ENCODE assay signal across 10 mouse cellular contexts in the genomic region with DNA sequence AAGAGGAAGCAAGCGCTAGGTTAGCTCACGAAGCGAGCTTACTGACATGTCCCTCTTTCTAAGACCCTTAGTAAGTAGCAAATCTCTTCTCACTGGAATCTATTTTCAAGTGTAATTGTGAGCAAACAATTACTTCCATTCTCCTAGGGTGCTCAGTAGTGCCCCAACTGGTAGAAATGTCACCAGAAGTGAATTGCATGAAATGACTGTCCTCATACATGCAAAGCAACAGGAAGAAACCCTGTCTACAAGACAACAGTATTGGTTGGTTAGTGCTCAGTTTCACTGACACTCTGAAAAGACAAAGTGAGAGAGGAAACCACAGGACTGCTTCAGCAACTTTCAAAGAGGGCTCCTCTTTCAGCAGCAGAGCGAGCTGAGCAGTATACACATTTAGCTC.
DNase-seq lines count a peak whose midpoint lies in the region; ATAC-seq and TF ChIP-seq lines count a peak whose summit lies in the region.
"Had no signal": no experiment of that assay in that cellular context is flagged by ENCODE, and none has a peak within 500 bp of the region (broad histone marks: within the 10 kb centered on the region; RNA-seq: fewer than 3 reads in every experiment).

No protein-coding gene starts in this region.

- TF ChIP-seq CTCF in kidney, postnatal 0 days (IDR thresholded peaks at IDR 0.05; ENCODE audit: low read depth) = peak; percentile 58
- peak; percentile 67 for TF ChIP-seq CTCF in stomach, postnatal 0 days (IDR thresholded peaks at IDR 0.05; ENCODE audit: low read depth)

- WGBS in kidney, postnatal 0 days = 92% methylated on average over 4 of the region's 4 CpGs
- WGBS in kidney, embryonic 14.5 days = 90% methylated on average over 4 of the region's 4 CpGs
- 93% methylated on average over 4 of the region's 4 CpGs for WGBS in stomach, postnatal 0 days
- WGBS in heart, embryonic 10.5 days = 83% methylated on average over 4 of the region's 4 CpGs

- TF ChIP-seq EP300 in stomach, postnatal 0 days (optimal IDR thresholded peaks at IDR 0.05) = no peak

- H3K9ac ChIP-seq in kidney, postnatal 0 days (ENCODE audit: low read depth, low read length) = no peak overlapping the region
- H3K9ac ChIP-seq in kidney, embryonic 14.5 days (ENCODE audit: low read depth, low read length) = no peak overlapping the region
- H3K9ac ChIP-seq in stomach, postnatal 0 days (ENCODE audit: low read length) = no peak overlapping the region
- H3K9ac ChIP-seq: embryonic facial prominence, embryonic 13.5 days; midbrain, embryonic 15.5 days had no signal

- no peak for ATAC-seq in kidney, postnatal 0 days (replicated peaks; ENCODE audit: low FRiP score, low read depth)
- ATAC-seq in kidney, embryonic 14.5 days (ENCODE audit: low FRiP score, low TSS enrichment) = no peak
- ATAC-seq in stomach, postnatal 0 days (ENCODE audit: low FRiP score, low TSS enrichment) = no peak
- ATAC-seq: midbrain, embryonic 15.5 days had no signal

- no peaks in the 10 kb centered on the region for H3K27me3 ChIP-seq in kidney, postnatal 0 days (ENCODE audit: insufficient read depth, low read length)
- H3K27me3 ChIP-seq in kidney, embryonic 14.5 days (ENCODE audit: control insufficient read depth, insufficient read depth, low read length) = no peaks in the 10 kb centered on the region
- no peaks in the 10 kb centered on the region for H3K27me3 ChIP-seq in stomach, postnatal 0 days (ENCODE audit: control insufficient read depth, insufficient read depth, low read length)
- H3K27me3 ChIP-seq in heart, embryonic 10.5 days (ENCODE audit: insufficient read depth, poor library complexity, severe bottlenecking) = no peaks in the 10 kb centered on the region
- H3K27me3 ChIP-seq: embryonic facial prominence, embryonic 13.5 days; midbrain, embryonic 15.5 days had no signal

- no peaks in the 10 kb centered on the region for H3K9me3 ChIP-seq in kidney, postnatal 0 days (replicated peaks; ENCODE audit: low read length)
- no peaks in the 10 kb centered on the region for H3K9me3 ChIP-seq in kidney, embryonic 14.5 days (ENCODE audit: control insufficient read depth, low read length)
- no peaks in the 10 kb centered on the region for H3K9me3 ChIP-seq in stomach, postnatal 0 days (ENCODE audit: control insufficient read depth, low read length)
- H3K9me3 ChIP-seq in heart, embryonic 10.5 days = no peaks in the 10 kb centered on the region
- H3K9me3 ChIP-seq: embryonic facial prominence, embryonic 13.5 days; midbrain, embryonic 15.5 days had no signal

- H3K4me1 ChIP-seq in kidney, postnatal 0 days (replicated peaks; ENCODE audit: insufficient read depth, low read length) = no peaks in the 10 kb centered on the region
- H3K4me1 ChIP-seq in kidney, embryonic 14.5 days (ENCODE audit: control insufficient read depth, insufficient read depth, low read length) = no peaks in the 10 kb centered on the region
- no peaks in the 10 kb centered on the region for H3K4me1 ChIP-seq in stomach, postnatal 0 days (replicated peaks; ENCODE audit: control insufficient read depth, insufficient read depth)
- H3K4me1 ChIP-seq in heart, embryonic 10.5 days = no peaks in the 10 kb centered on the region
- H3K4me1 ChIP-seq: embryonic facial prominence, embryonic 13.5 days; midbrain, embryonic 15.5 days had no signal

- H3K4me2 ChIP-seq in kidney, postnatal 0 days (ENCODE audit: low read length) = no peak overlapping the region
- no peak overlapping the region for H3K4me2 ChIP-seq in kidney, embryonic 14.5 days (replicated peaks; ENCODE audit: low read depth, low read length)
- no peak overlapping the region for H3K4me2 ChIP-seq in stomach, postnatal 0 days (replicated peaks; ENCODE audit: low read depth)
- H3K4me2 ChIP-seq: embryonic facial prominence, embryonic 13.5 days; midbrain, embryonic 15.5 days had no signal

- no peak overlapping the region for H3K27ac ChIP-seq in kidney, postnatal 0 days
- H3K27ac ChIP-seq in kidney, embryonic 14.5 days (ENCODE audit: low read depth, low read length) = no peak overlapping the region
- no peak overlapping the region for H3K27ac ChIP-seq in stomach, postnatal 0 days (replicated peaks)
- no peak overlapping the region for H3K27ac ChIP-seq in heart, embryonic 10.5 days
- H3K27ac ChIP-seq: embryonic facial prominence, embryonic 13.5 days; midbrain, embryonic 15.5 days had no signal

- no peaks in the 10 kb centered on the region for H3K36me3 ChIP-seq in kidney, postnatal 0 days (ENCODE audit: insufficient read depth, low read length)
- H3K36me3 ChIP-seq in kidney, embryonic 14.5 days (ENCODE audit: control insufficient read depth, insufficient read depth, low read length) = no peaks in the 10 kb centered on the region; the same call in 1 of the 2 replicates
- H3K36me3 ChIP-seq in stomach, postnatal 0 days (ENCODE audit: control insufficient read depth, insufficient read depth, low read length) = no peaks in the 10 kb centered on the region
- H3K36me3 ChIP-seq in heart, embryonic 10.5 days = no peaks in the 10 kb centered on the region
- H3K36me3 ChIP-seq: embryonic facial prominence, embryonic 13.5 days; midbrain, embryonic 15.5 days had no signal

- peak; percentile 55 for DNase-seq in kidney, postnatal 0 days (ENCODE audit: low spot score)
- peak; percentile 27 to 46 for DNase-seq in CD8-positive naive resting alpha-beta T cell, adult 2 months (ENCODE audit: low read depth in 2 of 2, low spot score in 2 of 2)
- DNase-seq in induced T-regulatory cell, adult 2 months (ENCODE audit: low read depth) = peak; percentile 70
- no peak for DNase-seq in stomach, postnatal 0 days (ENCODE audit: low spot score)
- DNase-seq in testis, postnatal 14 days (ENCODE audit: low spot score) = no peak
- DNase-seq in Muller cell, postnatal 12 days (ENCODE audit: inconsistent ontology term) = no peak
- DNase-seq in heart, embryonic 10.5 days (ENCODE audit: low spot score) = no peak

- H3K4me3 ChIP-seq in kidney, postnatal 0 days (replicated peaks; ENCODE audit: low read depth, low read length) = no peak overlapping the region
- H3K4me3 ChIP-seq in kidney, embryonic 14.5 days (ENCODE audit: low read length) = no peak overlapping the region
- H3K4me3 ChIP-seq in stomach, postnatal 0 days (ENCODE audit: low read depth, low read length) = no peak overlapping the region
- H3K4me3 ChIP-seq in heart, embryonic 10.5 days = no peak overlapping the region
- H3K4me3 ChIP-seq: embryonic facial prominence, embryonic 13.5 days; midbrain, embryonic 15.5 days had no signal

Comparison
In these comparisons a context has a peak if more than half of its experiments do, and no peak if none do; other contexts are left out.
1. DNase-seq: peak in kidney, postnatal 0 days (single experiment), CD8-positive naive resting alpha-beta T cell, adult 2 months (2 of 2) and induced T-regulatory cell, adult 2 months (single experiment); none in stomach, postnatal 0 days (single experiment), testis, postnatal 14 days (single experiment), Muller cell, postnatal 12 days (single experiment) and heart, embryonic 10.5 days (single experiment).